Mouse (Mus musculus) gastrocnemius, adult 2 months (tissue): Measurements from ENCODE around the gene Ttc25. TPM values are rescaled to one million over a fixed set of nuclear protein-coding genes. Genes with fewer than 3 reads are reported as not detected.
"Not testable (repeated sequence)": the region's sequence is repeated elsewhere in the genome, so short reads cannot be mapped to it uniquely, and the experiment has no call there.

Experiments
- DNase-seq: peaks from one replicate; pipeline ENCODE4 v3.0.0; 2022
- H3K27ac ChIP-seq: fragments of 200-600 bp; 2 replicates; pipeline ENCODE4 v1.8.1; 2022; ENCODE audit warnings: mild to moderate bottlenecking
- H3K4me3 ChIP-seq: fragments of 200-600 bp; 2 replicates; pipeline ENCODE4 v1.8.1; 2022; ENCODE audit warnings: mild to moderate bottlenecking, moderate library complexity
- CTCF ChIP-seq: fragments of 200-600 bp; IDR thresholded peaks from 2 replicates; pipeline ENCODE4 v1.8.1; 2022; ENCODE audit warnings: antibody characterized with exemption, mild to moderate bottlenecking, moderate library complexity
- intact Hi-C: fragments of 180-260 bp; cut with DNase I; formaldehyde crosslinking; loops from one replicate; pipeline ENCODE4 v1.15.1; 2025
- total RNA-seq, 2 experiments: library from RNA; stranded (reverse); gene quantifications; 2 replicates each; pipeline ENCODE4 v1.2.3; 2021

Gene Ttc25
- total RNA-seq, 2 experiments from 2014 or later: 0.10 to 0.31 TPM

GRCm38 (mm10) chr11:100579116-100579799 lies 33.9 kb downstream of the Ttc25 start:
- H3K4me3 ChIP-seq: peak overlapping the region; percentile 91
- DNase-seq: no peak
- intact Hi-C loops: no loop called here
- TF ChIP-seq CTCF: no peak
- H3K27ac ChIP-seq: peak overlapping the region; percentile 24; the same call in 1 of the 2 replicates

- intact Hi-C loops: no loop called here
- Histone ChIP-seq H3K27ac (no peak overlapping the region), H3K4me3 (no peak overlapping the region)
- no peak for DNase-seq
- TF ChIP-seq CTCF: no peak
These were observed 34.9 kb downstream of the Ttc25 start for GRCm38 (mm10) chr11:100580275-100580674.

GRCm38 (mm10) chr11:100581756-100582155 lies 36.3 kb downstream of the Ttc25 start:
- H3K27ac ChIP-seq: no peak overlapping the region
- no peak for TF ChIP-seq CTCF
- no peak for DNase-seq
- intact Hi-C loops: no loop called here
- H3K4me3 ChIP-seq: no peak overlapping the region

GRCm38 (mm10) chr11:100582413-100582812 lies 37.0 kb downstream of the Ttc25 start:
- H3K4me3 ChIP-seq, intact Hi-C loops, DNase-seq, H3K27ac ChIP-seq: not testable (repeated sequence)

DNA sequence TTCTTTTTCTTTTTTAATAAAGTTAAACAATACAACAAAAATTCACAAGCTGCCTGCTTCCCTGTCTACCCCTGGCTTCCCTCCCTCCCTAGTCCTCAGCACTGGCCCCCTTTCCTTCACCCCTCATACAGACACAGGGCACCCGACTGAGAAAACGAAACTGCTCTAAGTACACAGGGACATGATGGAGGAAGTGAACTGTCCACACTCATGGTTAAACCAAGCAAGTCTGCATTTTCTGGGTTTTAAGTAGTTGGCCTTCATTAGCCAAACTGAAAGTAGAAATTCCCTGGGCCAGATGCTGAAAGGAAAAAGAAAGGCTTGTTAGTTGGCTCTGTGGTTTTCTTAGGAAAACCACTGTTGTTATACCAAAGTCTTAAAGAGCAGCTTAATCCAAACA lies 37.4 kb downstream of the Ttc25 start:
- Histone ChIP-seq H3K27ac (no peak overlapping the region), H3K4me3 (no peak overlapping the region)
- intact Hi-C loops: no loop called here
- DNase-seq: no peak
- no peak for TF ChIP-seq CTCF

DNA sequence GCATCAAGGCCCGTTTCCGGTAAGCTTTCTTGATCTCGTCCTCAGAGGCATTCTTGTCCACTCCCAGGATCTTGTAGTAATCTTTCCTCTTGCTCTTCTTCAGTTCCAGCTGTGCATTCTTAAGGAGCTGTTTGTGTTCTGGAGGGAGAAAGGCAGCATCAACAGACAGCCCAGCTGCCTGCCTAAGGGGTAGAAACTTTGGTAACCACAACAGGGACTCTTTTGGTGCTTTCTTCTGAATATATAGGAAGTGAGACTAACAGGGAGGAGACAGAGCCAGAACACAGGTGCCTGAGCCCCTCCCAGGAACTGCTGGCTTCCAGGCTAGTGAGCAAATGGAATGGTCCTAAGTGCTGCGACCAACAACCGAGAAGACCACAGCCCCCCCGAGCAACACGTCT lies 39.2 kb downstream of the Ttc25 start:
- no peak overlapping the region for H3K4me3 ChIP-seq
- intact Hi-C loops: no loop called here
- peak overlapping the region; percentile 53; the same call in 1 of the 2 replicates for H3K27ac ChIP-seq
- no peak for TF ChIP-seq CTCF
- DNase-seq: no peak

- no peak overlapping the region for H3K4me3 ChIP-seq
- intact Hi-C loops: no loop called here
- no peak for TF ChIP-seq CTCF
- H3K27ac ChIP-seq: peak overlapping the region; percentile 53
- no peak for DNase-seq
These were observed 39.7 kb downstream of the Ttc25 start for GRCm38 (mm10) chr11:100585148-100585547.

DNA sequence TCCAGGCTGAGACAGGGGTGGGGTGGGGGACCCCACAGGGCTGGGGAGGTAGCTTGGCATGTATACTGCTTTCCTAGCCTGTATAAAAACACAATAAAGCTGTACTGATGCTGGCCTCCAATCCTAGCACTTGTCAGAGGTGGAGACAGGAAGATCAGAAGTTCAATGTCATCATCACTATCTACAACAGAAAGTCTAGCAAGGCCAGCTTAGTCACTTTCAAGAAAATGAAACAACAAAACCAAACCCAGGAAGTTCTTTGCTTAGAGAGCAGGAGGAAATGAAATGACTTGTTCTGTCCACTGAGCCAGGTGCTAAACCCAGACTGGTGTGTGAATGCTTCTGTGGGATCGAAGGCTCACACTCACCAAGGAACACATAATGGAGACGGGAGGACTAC lies 43.1 kb downstream of the Ttc25 start:
- Histone ChIP-seq H3K4me3 (no peak overlapping the region), H3K27ac (no peak overlapping the region)
- TF ChIP-seq CTCF: no peak
- no peak for DNase-seq
- intact Hi-C loops: no loop called here

DNA sequence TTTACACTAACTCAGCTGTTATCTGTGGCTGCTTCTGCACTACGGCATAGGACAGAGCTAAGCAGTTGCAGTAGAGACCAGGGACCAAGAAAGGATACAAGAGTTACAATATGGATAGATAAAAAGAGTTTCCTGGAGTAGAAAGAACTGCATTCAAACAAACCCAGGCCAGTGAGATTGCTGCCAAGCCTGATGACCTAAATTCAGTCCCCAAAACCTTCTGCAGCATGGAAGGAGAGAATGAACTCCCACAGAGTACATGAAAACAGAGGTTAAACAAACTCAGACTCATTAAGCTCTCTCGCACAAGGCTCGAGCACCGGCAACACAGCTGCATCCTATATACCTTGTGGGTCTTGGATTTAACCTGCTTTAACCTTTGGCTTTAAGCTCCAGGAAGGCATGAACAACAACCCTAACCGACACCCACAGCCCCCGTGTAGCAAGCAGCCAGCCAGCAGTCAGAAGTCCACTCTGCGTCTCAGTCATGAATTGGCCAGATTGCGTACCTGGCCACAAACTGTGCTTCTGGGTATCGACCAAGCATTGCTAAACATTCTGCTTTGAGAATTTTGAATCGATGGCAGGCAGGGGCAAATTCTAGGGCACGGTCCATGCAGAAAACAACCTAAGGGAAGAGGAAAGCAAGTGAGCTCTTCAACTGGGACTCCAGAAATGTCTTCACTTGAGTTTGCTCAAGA lies 47.1 kb downstream of the Ttc25 start:
- DNase-seq: no peak
- no peak overlapping the region for H3K27ac ChIP-seq
- TF ChIP-seq CTCF: no peak
- no peak overlapping the region for H3K4me3 ChIP-seq
- intact Hi-C loops: no loop called here

DNA sequence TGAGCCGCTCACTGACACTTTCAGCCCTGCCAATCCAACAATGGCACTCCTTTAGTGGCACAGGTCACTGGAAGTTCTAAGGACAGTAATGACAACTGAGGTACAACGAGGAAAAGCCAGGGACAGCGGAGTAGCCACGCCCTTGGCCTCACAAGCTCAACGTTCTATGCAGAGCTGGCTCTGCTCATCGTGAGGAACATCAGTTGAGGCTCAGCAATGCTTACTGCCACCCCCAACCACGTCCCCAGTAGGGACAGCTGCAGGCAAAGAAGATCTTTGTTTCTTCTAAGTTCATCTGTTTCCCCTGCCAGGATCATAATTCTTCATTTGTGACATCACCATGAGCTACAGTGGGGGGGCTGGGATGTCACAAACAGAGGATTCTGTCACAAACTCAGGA lies 49.2 kb downstream of the Ttc25 start:
- intact Hi-C loops: no loop called here
- H3K27ac ChIP-seq: peak overlapping the region; percentile 38
- TF ChIP-seq CTCF: no peak

DNA sequence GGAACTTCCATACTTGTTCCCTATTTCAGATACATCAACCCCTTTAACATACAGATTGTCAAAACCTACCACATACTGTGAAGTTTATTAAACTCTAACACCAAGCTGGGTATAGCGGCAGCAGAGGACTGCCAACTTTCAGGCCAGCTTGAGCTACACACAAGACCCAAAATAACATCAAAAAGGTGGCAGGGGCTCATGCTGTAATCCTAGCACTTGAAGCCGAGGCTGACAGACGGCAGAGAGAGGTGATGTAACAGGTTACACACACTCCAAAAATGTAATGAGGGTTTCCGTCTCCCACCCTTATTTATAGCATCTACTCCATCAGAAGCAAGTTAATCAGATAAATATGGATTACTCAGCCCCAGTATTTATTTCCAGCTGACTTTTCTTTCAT lies 50.1 kb downstream of the Ttc25 start:
- TF ChIP-seq CTCF: no peak
- peak overlapping the region; percentile 19; the same call in 1 of the 2 replicates for H3K4me3 ChIP-seq
- DNase-seq: peak; percentile 61
- intact Hi-C loops: no loop called here
- H3K27ac ChIP-seq: peak overlapping the region; percentile 69

More for the DNA sequence above, 49.2 kb downstream of the Ttc25 start:
- no peak for DNase-seq
- H3K4me3 ChIP-seq: no peak overlapping the region

- DNase-seq: no peak
- Histone ChIP-seq H3K27ac (no peak overlapping the region), H3K4me3 (no peak overlapping the region)
- intact Hi-C loops: no loop called here
- TF ChIP-seq CTCF: no peak
These were observed 52.7 kb downstream of the Ttc25 start for GRCm38 (mm10) chr11:100598074-100598473.

DNA sequence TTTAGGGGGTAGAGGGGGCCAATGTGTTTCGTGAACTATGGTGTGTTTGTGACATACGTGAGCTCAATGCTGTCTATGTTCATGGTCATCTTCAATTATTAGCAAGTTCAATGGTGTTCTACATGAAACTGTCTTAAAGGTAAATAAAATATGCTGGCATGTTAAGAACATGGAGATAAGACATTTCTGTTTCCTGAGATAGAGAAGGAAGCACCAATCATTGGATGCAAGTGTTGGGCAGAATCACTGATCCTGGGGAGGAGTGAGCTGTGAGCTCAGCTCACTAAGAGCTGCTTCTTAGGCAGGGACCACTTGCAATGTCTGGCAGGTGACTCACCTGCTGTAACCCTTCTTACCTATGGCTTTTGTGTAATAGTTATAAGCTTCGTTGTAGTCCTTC lies 56.0 kb downstream of the Ttc25 start:
- TF ChIP-seq CTCF: no peak
- intact Hi-C loops: no loop called here
- no peak overlapping the region for H3K27ac ChIP-seq

GRCm38 (mm10) chr11:100603155-100603554 lies 57.7 kb downstream of the Ttc25 start:
- TF ChIP-seq CTCF: no peak
- intact Hi-C loops: no loop called here
- DNase-seq: no peak
- Histone ChIP-seq H3K27ac (peak overlapping the region; percentile 59; the same call in 1 of the 2 replicates), H3K4me3 (no peak overlapping the region)

More for the DNA sequence above, 56.0 kb downstream of the Ttc25 start:
- no peak for DNase-seq
- H3K4me3 ChIP-seq: no peak overlapping the region
